Mouse (Mus musculus): ENCODE data around the gene Lancl1.

Gene Lancl1

DNA sequence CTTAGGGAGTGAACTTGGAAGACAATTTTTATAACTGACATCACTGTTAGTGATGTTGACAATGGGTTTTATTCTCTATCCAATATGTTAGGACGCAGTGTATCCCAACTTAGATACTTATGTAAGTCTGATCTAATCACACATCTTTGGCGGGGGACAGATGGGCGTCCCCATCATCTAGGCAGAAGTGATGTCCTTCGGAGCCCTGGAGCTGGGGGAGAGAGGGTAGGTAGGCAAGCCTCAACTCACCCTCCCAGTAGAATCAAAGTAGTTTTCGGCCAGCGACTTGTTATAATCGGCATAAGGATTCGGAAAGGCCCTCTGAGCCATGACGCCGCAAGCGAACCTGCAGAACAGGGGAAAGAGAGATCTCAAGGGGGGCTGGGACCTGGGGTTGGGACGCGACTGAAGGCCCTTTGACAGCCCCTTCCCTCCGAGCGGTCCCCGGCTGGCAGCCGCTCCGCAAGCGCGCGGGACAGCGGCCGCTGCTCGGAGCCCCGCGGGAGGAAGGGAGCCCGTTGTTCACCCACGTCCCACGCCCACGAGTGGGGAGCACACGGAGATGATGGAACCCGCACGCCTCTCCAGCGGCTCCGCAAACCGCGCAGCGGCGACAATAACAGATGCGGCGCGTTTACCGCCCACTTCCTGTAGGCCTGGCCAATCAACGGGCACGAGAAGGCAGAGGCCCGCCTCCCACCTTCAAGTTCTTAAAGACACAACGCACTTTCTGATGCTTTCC, at the start of gene Lancl1:
Lancl1 (minus strand) TSS at position 627 of the 742 bp plus-strand sequence.
- DNase-seq (ENCODE audit: low spot score in 2 of 2), result peak; percentile 86 to 93

DNA sequence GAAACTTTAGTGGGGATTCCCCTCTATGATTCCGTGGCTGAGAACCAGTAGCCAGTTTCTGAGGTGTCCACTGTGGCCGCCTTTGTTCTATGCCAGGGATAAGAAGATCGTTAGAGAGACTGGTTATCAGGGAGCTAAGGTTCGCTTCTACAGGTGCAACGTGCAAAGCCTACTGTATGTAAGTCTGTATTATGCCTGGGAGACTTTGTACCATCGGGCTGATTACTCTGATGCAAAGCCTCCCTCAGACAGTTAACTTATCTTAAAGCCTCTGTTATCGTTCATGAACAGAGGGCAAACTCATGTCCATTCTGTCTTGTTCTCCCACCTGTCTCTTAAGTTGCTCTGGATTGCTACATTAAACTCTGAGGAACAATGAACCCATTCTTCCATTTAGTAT, 40.5 kb upstream of the Lancl1 start:
- no peak for DNase-seq (ENCODE audit: low spot score in 2 of 2)

DNA sequence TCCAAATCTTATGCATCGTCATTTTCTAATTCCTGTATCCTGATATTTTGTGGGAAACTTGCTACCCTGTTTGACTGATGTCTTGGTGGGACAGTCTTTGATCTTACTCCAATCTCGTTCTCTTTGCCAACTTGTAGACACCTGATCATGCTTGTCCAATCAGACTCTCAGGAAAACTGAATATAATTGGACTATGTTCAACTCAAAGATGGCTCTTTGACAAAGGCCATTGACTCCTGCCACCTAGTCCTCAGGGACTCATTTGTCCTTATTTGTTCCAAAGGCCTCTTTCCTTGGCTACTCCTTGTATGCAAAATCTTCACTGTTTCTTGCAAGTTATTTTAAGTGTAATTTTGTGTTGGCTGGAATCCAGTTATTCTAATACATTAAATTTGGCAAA, 40.0 kb upstream of the Lancl1 start:
- no peak for DNase-seq (ENCODE audit: low spot score in 2 of 2)

DNA sequence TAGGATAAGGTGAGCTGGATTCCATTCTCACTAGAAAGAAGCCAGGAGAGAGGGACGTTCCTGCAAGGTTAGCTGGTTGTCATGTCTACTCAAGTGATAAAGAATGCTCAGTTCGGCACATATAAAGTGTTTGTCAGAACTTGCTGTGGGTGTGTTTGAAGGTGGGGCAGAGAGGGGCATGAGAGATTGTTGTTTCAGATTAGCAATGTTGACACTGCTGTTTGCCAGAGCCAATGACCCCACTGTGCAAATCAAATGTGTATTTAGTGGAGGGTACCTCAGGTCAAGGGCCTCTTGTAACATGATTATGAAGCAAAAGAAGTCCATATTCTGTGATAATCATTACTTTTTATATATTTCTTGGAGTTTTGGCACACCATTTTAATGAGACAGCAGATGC, 39.1 kb upstream of the Lancl1 start:
- no peak for DNase-seq (ENCODE audit: low spot score in 2 of 2)

DNA sequence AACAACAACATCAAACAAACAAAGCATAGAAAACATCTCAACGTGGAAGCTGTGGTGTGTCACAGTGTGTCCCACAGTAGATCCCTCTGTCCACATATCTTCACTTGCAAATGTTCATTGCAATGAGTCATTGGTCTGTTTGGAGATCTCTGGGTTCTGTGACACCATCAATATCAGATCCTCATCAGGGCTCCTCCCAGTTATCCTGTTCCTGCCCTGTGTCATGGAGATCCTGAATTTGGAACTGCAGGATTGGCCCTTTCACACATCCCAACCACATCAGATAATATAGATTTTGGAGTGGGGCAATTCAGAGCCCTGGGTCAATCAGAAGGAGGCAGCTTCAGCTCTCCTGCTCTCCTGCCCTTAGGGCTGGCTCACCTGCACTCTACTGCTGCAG, 28.9 kb upstream of the Lancl1 start:
- no peak for DNase-seq (ENCODE audit: low spot score in 2 of 2)

DNA sequence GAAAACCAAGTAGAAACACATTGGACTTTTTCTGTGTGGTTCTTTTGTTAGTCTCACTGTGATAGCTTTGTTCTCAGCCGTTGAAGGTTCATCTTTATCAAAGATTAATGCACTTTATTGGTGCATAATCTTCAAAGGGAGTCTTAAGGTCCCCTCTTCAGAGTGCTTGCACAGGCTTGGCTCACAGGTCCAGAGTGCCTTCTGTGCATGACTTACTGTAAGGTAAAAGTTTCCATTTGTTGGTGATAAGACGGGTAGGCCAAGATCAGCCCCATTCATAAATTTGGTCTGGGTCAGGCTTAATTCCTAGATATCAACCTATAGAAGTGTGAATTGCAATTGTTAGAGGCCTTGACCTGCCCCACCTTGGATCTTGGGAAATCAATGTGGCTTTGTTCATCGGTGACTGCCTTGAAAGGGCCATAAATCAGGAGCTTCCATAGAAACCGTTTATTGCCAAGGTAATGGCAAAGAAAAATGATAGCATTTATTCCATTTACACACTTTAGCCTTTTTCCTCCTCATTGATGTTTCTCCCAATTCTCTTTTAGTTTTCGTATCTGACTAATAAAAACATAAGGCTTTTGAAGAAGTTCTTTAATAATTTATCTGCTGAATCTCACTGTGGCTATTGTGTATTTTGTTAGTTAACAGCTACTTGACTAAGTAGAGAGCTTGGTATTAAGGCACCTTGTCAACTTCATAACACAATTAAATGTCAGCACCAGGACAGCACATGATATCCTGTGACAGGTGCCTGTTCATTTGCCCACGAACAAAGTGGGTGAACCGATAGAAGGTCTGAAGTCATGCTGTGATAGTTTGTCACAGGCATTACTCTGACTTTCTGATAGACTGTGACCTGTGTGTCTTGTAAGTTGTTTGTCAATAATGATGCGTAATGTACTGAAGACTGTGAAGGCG, 26.9 kb upstream of the Lancl1 start:
- no peak for DNase-seq (ENCODE audit: low spot score in 2 of 2)

DNA sequence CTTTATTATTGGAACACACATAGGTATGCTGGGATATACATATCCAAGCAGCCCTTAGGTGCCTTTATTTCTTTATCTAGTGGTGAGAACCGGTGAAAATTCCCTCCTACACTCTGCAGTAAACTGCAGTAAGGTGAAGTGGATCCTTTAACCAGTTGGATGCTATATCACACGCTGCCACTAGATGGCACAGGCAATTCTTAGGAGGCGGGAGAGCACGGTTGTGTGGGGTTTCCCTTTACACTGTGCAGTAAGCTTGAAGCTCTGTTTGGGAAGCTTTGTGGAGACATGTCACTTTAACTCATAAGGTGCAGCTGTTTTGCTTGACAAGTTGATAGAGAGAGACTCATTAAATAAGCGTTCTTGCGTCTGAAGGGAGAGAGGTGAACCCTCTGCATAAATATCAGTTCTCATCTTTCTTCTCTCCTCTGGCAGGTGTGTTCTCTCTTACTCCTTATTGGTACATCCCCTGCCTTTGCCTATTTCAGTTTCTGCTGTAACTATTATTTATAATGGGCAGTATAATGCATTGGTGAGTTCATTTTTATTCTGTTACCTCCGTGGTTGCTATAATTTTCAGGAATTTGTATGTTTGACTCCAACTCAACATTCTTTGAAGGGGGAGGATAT, 22.9 kb upstream of the Lancl1 start:
- peak in 1 of 2 experiments; percentile 20 for DNase-seq (ENCODE audit: low spot score in 2 of 2)

DNA sequence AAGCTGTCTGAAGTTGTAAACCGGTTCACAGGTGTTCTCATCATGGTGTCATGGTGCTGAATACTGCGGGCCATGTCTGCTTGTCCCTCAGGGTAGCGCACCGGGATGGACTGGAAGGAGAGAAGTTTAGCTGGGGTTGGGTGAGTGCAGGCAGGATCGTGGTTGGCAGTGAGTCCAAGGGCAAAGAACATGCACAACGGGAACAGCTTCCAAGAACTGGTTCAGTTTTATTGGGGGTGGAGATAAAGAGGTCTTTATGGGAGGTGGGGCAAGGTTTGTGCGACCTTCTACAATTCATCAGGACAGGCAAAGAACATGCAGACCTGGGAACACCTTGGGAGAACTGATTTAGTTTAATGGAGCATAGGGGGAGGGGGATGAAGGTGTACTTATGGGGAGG, 17.1 kb upstream of the Lancl1 start:
- DNase-seq (ENCODE audit: low spot score in 2 of 2), result no peak

DNA sequence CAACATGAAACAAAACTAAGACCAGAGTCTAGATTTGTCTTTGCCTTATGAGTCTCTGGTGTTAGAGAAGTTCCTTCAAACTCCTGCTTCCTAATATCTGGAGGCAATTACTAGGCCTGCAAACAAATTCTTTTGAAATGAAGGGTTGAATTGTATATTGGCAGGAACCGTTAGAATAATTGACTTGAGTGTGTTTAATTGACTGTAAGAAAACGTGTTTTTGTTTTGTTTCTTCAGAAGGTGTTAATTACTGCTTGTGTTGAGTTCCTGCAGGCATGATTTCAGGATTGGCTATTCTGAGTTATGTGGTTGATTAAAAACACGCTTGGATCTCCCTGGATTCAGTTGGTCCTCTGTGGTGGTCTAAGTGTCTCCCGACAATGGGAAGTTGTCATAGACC, 14.0 kb upstream of the Lancl1 start:
- DNase-seq (ENCODE audit: low spot score in 2 of 2), result no peak

DNA sequence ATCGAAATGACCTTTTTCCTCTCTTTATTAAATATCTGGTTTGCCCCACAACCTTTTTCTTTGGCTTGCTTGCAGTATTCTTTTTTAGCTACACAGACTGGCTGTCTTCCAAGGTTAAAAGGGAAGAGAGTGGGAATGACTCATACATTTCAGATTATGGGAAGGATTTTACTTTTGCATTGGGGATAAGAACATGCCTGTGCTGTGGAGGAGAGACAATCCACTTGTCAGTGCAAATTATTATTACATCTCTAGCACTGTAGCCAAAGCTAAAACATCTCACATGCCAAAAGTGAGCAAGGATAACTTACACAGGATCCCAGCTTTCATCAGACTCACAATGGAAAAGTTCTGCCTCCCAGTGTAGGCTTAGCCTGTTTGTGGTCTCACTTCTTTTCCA, 10.9 kb upstream of the Lancl1 start:
- DNase-seq (ENCODE audit: low spot score in 2 of 2), result no peak

DNA sequence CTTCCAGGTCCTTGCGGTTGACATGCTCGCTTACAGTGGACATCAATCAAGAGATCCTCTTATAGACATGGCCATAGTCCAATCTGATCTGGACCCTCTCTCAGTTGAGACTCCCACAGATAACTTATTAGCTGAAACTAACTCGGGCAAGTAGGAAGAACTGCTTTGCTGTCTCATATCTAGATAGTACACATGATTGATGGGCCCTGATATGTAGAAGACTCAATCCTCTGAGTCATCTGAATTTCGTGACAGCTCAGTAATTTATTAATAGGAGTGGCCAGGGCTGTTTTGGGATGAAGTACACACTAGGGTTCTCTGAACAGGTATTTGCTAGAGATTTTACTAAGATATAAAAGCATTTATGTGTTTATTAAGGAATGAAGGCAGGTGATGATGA, 10.0 kb upstream of the Lancl1 start:
- DNase-seq (ENCODE audit: low spot score in 2 of 2), result peak in 1 of 2 experiments; percentile 17

DNA sequence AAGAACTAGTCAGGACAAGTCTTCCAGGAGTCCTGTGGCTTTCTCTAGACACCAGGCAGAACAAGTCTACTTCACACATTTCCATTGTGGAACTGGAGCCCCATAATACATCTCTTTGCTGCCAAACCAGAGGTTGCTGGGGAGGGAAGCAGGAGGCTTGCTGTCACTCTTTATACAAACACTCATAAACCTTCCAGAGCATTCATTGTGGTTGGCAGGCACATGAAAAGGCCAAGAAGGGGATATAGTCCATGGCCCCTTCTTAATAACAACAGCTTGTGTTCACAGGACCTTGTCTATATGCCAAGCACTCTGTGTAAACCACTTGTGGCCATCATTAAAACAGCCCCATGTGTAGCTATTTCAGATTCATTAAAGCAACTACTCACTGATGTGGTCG, 6.4 kb upstream of the Lancl1 start:
- no peak for DNase-seq (ENCODE audit: low spot score in 2 of 2)

DNA sequence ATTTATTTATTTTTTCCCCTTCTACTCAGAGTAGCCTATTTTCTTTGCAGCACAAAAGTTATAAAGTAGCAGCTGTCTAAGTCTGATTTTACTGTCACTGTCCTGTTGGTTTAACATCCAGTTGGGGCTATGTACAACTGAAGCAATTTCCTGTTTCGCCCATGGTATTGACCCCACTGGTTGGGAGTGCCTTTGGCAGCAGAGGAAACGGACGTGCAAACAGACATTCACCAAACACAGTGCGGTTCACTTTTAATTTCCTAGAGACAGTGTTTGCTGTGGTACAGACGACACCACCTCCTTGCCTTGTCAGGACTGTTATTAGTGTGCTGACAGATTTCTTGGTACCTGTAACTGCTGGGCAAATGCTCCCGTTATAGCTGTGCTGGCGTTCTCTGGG, 3.9 kb upstream of the Lancl1 start:
- no peak for DNase-seq (ENCODE audit: low spot score in 2 of 2)

DNA sequence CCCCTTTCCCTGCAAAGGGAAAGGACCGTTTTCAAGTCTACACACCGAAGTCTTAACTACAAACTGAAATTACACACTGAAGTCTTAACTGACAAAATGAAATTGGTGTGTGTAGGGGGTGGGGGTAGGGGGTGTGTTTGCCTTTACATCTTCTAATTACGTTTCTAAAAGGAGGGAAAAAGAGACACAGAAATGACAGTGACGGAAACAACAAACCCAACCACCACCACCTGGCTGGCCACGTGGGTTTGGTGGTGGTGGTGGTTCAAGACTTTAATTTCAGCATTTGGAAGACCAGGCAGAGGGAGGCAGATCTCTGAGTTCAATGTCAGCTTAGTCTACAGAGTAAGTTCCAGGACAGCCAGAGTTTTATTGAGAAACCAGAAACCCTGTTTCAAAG, 411 bp upstream of the Lancl1 start:
- no peak for DNase-seq (ENCODE audit: low spot score in 2 of 2)

DNA sequence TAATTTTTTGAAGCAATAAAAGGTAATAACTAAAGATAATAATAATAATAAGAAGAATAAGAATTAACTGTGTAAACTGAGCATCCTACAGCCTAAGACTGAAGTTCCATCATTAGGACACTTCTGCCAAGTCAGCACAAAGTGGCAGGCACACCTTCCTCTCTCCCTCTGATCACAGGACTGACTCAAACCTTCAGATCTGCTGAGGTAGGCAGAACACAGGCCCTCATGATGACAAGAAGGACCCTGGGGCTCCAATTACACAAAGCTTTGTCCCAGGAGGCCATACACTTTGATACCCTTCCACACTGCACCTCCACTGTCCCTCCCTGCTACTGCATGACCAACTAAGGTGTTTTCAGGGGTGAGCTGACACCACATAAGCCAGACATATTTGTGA, 1.5 kb downstream of the Lancl1 start:
- DNase-seq (ENCODE audit: low spot score in 2 of 2), result no peak

DNA sequence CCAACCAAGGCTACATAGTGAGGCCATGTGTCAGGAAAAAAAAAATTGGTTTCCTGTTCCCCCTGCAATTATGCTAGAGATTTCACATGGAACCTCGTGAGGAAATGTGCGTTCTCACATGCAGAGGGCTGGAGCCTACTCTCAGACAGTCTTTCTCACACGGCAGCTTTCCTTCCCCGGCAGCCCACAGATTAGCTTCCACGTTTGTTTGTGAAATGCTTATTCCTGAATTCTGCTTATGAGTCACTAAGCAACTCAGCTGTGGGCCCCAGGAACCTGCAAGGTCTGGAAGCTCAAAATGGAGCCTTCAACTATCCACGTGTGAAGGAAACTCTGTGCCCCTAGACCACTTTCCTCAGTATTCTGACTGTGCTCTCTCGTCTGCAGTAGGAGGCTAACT, 5.4 kb downstream of the Lancl1 start:
- DNase-seq (ENCODE audit: low spot score in 2 of 2), result no peak

DNA sequence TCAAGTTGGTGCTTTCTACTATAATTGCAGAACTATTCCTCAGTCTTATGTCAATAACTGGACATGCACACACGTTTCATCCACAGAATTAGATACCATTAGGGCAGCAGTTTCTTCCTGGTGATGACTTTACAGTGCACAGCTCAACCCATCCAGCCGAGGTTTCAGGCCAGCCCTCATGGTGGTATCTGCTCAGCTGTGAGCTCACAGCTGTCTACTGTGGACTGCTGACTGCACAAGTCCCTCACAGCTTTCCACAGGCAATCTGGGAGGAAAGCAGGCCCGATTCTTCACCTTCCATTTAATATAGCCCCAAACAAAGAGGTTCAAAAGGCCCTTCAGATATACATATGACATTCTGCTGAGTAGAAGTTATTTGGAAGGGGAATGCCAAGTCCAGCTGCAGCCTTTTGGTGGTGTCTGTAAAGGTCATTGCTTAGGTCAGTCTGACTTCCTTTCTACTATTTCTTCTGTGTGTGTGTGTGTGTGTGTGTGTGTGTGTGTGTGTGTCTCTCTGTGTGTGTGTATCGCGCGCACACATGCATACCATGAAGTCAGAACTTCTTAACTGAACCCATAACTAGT, 11.7 kb downstream of the Lancl1 start:
- DNase-seq (ENCODE audit: low spot score in 2 of 2), result no peak

DNA sequence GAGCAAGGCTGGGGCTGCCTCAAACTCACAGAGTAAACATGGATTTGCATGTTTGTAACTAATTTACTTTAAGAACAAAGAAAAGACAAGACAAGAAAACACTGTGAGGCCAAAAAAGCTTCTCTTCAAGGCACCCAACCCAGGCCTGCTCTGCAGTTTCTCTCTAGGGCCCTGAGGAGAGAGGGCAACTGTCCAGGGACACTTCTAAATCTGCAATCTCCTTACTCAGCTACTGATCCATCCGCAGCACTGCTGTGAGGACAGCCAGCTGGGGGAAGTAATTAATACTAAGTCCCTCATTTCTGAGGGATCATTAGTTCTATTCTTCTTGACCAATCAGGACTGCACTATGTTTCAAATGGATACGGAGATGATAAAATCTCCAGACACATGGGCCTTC, 12.5 kb downstream of the Lancl1 start:
- no peak for DNase-seq (ENCODE audit: low spot score in 2 of 2)

DNA sequence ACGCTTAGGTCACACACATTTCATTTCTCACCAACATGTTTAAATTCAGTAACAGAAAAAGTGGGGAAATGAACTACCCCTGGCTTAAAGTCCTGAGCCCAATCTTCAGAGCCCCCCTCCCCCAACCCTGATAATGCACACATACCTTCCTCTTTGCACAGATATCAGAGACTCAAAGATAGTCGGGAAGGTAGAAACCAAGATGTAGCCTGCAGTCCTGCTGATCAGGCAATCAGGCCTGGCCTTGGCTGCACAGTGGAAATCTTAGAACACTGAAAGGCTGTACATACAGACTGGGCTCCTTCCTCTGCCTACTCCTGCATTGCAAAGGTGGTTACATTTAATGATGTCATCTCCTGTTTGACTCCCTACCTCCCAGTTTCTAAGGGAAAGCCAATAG, 15.9 kb downstream of the Lancl1 start:
- DNase-seq (ENCODE audit: low spot score in 2 of 2), result no peak

DNA sequence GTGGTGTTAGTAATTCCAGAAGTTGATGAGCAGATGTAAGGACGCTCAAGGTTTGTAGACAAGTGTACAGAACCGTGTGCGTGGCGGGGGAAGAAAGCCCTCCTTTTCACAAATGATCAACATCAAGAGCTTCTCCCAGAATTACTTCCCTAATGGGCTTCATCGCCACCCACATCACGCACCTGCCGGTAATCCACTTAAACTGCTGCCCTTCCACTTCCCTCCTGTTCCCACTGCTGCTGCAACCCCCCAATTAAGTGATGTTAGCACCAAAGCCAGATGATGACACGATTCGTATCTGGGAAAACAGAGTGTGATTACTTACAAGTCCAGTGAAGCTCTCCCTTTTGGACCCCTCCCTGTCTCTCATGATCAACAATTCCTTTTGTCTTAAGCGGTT, 16.6 kb downstream of the Lancl1 start:
- no peak for DNase-seq (ENCODE audit: low spot score in 2 of 2)

DNA sequence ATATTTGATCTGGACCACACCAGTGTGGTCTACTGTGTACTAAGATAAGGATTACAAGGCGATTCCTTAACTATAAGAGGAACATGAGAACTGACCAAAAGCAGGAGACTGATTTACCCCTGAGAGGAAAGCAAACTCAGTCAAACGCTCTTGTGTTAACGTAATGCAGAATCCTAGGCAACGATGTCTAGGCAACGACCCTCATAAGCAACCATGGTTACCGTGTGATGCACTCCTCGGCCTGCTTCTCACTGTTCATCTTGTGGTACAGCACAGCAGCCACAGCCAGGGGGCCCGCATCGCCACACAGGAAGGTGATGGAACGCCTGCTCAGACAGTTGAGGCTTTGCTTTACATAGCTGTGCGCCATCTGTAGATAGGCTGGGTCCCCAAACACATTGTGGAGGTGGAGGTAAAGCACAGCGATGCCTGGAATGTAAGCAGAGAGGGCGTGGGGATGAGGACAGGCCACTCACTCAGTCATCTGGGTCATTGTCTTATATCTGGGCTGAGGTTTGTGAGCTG, 18.0 kb downstream of the Lancl1 start:
- no peak for DNase-seq (ENCODE audit: low spot score in 2 of 2)
